Mouse (Mus musculus) MEL-GATA-1-ER (cell line): Measurements from ENCODE around the gene Mc3r.

Experiments used
- DNase-seq: peaks from one replicate; pipeline ENCODE4 v3.0.0-alpha.2; 2012; ENCODE audit warnings: low read depth; ENCODE audit errors: extremely low read depth

Gene Mc3r

DNA sequence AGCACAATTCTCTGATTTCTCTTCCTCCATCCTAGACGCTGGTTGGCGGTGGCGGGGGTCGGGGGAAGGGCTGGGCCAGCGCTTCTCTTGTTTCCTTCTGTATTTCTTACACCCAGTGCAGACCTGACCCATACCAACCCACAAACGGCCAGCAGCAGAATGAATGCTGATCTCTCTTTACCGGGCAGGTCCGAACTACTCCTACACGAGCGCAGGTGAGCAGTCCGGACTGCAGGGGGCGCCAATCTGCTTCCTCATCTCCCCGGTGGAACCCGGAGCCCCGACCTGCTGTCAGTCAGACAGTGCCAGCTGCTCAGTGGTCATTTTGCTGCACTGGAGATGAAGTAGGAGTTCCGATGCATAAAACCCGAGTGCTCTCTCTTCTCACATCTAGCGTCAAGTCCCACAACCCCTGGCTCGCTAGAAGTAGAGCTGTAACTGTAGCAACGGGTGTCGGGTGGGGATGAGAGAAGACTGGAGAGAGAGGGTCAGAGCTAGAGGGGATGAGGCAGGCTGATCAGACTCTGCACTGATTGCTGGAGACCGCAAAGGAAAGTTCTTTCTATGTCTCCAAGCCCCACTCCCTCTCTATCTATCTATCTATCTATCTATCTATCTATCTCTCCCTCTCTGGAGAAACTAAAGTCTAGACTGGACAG is at the start of gene Mc3r:
Gene Mc3r (plus strand): TSS at position 387 of the 659 bp plus-strand sequence.
- DNase-seq = no peak

DNA sequence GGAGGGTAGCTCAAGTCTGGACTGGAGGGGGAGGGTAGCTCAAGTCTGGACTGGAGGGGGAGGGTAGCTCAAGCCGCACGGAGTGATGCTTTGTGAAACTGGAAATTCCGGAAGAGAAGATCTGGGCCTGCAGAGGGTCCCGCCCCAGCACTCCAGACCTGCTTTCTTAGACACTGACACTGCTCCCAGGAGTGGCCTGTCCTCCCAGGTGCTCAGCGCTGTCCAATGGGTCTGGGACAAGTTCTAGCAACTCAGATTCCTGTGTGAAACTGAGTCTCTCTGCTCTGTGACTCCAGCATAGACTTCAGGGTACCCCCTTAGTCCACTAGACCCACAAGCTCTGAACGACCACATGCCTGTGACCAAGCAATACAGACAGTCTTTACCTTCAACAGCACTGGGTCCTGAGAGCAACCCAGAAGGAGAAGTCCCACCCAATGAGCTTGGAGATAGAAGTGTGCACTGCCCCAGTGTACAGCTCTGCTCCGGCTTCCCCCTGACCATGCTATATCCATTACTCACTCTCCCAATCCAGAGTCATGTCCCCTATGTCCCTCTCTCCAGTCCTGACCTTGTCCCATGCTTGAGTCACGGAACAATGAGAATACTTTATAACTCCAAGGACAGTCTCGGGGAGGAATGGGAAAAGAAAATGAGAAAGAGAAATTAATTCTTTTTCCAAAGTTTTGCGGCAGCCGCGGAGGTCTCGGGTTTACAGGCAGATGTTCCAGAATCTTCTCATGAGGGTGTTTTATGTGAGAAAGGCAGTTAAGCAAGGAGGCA is 46.1 kb upstream of the Mc3r start:
- no peak for DNase-seq

DNA sequence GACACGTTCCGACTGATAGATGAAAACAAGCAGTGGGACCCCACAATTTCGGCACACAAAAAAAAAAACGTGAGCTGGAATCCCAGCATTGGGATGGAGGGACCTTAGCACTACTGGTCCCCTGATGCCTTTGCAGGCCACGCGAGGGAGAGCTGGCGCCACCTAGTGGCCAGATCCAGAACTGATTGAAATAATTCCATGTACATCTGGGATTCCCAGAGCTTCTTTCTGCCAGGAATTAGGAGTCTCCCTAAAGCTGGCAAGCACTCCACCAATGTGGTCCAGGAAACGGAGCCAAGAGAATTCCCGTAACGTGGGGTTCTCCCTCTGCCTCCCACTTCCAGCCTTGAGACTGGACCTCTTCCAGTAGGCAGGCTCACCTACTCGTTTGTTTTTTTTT is 41.3 kb upstream of the Mc3r start:
- no peak for DNase-seq

DNA sequence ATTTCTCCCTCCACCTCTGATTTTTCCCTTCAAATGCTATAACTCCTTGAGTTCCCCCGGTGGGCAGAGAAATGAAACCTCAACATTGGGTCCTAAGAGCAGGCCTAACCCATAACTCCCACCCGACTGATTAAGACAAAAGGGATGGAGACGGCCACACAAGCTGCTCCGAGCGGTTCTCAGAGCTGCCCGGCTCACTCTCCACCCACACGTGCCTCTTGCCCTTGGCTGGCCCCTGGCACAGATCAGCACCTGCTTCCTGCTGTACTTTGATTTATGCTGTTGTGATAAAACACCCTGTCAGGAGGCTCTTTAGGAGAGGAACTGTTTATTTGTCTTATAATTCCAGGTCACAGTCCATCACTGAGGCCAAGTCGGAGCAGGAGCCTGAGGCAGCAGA is 34.8 kb upstream of the Mc3r start:
- no peak for DNase-seq

- DNase-seq = no peak
These were observed 34.0 kb upstream of the Mc3r start for GRCm38 (mm10) chr2:172214336-172214735.

- DNase-seq = peak; percentile 35
These were observed 32.7 kb upstream of the Mc3r start for GRCm38 (mm10) chr2:172215508-172216162.

DNA sequence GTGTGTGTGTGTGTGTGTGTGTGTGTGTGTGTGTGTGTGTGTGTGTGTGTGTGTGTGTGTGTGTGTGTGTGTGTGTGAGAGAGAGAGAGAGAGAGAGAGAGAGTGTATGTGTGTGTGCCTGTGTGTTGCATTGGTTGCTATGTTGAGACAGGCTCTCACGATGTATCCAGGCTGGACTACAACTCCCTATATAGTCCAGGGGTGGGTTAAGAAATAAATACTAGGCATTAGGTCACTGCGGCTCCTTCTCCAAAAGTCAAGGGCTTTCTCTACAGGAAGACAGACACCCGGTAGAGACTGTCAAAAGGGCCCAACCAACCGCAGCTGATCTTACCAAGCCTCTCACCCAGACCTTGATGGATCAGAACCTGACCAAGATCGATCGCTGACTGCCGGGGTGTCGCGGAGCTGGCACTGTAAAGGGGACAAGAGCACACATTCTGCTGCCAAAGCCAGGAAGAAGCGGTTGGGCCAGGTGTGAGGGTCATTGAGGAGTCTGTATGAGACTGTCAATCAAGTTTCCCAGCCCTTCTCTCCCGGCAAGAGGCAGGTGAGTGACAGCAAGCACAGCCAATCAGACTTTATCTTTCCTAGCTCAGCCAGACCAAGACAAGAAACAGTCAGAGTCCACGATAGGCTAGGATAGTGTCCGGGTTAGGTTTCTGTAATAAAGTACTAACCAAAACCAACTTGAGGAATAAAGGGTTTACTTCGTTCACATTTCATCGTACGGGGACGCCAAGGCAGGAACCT is 32.0 kb upstream of the Mc3r start:
- DNase-seq = no peak

DNA sequence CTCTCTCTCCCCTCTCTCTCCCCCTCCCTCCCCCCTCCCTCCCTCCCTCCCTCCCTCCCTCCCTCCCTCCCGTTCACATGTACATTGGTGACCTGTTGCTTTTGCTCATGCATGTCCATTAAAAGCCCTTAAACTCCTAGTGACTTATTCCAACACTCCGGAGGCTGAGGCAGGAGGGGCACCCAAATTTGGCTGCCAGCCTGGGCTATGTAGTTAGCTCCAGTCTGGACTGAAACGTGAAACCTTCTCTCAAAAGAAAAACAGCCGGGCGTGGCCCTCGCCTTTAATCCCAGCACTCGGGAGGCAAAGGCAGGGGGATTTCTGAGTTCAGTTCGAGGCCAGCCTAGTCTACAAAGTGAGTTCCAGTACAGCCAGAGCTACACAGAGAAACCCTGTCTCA is 30.4 kb upstream of the Mc3r start:
- no peak for DNase-seq

- no peak for DNase-seq
These were observed 29.1 kb upstream of the Mc3r start for GRCm38 (mm10) chr2:172219186-172219585.

DNA sequence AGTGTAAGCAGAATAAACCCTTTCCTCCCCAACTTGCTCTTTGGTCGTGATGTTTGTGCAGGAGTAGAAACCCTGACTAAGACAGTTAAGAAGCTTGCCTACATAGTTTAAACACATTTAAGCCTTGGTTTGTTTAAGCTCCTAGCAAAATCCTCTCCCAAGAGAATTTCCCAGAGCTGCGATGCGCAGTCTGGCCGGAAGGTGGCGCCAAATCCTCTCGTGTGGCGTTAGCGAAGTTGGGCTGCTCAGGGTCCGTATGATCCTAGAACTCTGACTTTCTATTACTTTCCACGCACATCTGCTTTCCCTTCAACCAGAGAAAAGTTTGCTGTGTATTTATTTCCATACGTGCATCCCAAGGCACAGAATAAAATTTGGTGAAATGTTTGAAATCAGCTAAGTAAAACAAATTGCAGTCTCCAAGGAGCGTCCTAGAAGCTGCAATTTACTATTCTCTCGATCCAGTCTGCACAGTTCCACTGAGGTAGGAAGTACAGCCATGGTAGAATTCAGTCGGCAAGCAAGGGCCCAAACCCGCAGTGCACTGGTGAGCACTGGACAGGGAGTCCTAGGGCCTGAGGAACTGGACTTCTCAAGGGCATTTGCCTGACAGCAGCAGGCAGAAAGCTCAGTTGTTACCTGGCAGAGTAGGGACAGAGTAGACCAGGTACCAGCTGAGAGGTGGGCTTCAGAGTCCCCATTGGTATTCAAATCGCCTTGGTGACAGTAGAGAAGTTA is 26.5 kb upstream of the Mc3r start:
- no peak for DNase-seq

DNA sequence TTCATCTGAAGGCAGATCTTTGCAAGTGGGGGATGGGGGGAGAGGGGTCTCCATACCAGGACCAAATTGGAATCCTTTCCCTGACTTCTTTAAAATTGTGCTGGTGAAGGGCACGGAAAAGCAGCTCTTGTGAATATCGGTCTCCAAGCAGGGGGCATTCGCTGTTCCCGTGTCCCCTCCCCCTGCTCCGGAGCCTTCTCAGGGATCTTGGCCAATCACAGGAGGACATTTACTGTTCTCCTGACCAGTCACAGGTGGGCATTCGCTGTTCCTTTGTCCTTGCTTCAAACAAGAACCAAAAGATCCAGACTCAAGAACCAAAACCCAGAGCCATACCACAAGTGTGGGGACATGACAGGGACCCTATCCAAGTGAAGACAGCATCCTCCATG is 25.9 kb upstream of the Mc3r start:
- no peak for DNase-seq

- DNase-seq = no peak
These were observed 25.4 kb upstream of the Mc3r start for GRCm38 (mm10) chr2:172222891-172223290.

- no peak for DNase-seq
These were observed 24.7 kb upstream of the Mc3r start for GRCm38 (mm10) chr2:172223451-172224200.

DNA sequence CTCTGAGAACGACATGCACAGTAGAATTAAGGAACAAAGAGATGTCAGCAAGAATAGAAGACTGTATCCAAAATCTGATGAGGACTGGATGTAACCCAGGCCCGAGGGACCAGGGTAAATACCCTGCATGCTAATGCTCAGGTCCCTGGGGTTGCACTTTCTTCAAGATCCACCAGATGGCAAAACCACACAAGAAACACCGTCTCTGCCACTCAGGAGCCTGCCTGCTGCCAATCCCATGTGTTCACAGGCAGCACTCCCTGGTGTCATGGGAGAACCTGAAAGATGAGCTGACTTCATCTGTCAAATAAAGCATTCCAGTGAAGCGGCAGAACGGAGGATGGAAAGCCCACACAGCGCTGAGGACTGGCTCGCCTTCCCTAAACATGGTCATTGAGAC is 21.3 kb upstream of the Mc3r start:
- DNase-seq = no peak

DNA sequence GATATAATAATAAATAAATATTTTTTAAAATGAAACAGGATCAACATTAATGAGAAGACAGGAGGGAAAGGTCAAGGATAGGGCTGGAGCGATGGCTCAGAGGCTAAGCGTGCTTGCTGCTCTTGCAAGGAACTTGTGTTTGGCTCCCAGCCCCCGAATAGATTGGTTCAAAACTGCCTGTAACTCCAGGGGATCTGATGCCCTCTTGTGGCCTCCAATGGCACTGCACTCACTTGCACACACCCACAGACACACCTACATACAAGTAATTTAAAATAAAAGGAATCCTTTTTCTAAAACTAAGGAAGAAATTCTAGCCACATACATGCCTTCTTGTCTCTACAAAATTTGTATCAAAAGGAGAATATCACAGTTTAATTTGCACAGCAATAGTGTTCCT is 20.5 kb upstream of the Mc3r start:
- no peak for DNase-seq

GRCm38 (mm10) chr2:172229190-172229589 is 19.1 kb upstream of the Mc3r start:
- DNase-seq = no peak

DNA sequence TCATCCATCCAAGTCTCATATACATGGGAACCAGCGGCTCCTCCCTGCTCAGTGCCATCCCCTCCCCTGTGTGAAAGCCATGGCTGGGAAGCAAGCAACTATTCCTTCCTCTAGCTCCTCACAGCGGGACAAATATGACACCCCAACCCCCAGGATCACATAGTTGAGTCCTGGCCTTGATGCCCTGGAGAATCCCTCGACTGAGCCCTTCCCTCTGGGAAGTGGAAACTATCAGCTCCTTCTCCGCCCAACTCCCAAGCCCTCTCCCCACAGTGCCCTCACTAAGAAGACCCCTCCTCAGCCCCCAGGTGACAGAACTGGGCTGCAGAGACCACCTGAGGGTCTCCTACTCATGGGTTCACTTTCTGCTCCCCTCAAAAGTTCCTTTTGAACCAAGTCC is 18.2 kb upstream of the Mc3r start:
- no peak for DNase-seq

GRCm38 (mm10) chr2:172238220-172238619 is 10.1 kb upstream of the Mc3r start:
- no peak for DNase-seq

- DNase-seq = no peak
These were observed 7.3 kb upstream of the Mc3r start for GRCm38 (mm10) chr2:172241031-172241430.

DNA sequence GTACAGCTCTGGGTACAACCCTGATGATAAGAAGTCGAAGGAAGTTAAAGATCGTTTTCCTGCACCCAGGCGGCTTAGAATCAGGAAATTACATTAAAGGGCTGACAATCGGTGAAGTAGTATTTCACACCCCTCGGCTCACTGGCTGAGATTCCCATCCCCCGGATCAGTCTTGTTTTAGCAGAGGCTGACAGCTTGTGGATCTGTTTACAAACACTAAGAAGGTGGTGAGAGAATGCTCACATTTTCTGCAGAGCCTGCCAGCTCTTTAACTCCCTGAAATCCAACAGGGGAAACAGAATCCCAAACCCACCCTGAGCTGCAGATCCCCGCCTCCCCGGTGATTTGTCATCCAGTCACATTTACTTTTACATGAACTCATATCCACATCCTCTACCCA is 2.8 kb upstream of the Mc3r start:
- DNase-seq = no peak
